Comparison of ENCODE assay signal across 7 mouse cellular contexts in genomic region chr1:143776446-143777411, GRCm38 (mm10). TPM values are rescaled to one million over a fixed set of nuclear protein-coding genes. Genes with fewer than 3 reads are reported as not detected.
DNase-seq lines count a peak whose midpoint lies in the region; ATAC-seq lines count a peak whose summit lies in the region.

Gene Trove2 (minus strand): TSS chr1:143777068.
Gene Uchl5 (plus strand): TSS chr1:143777272.

- H3K4me2 ChIP-seq in intestine, embryonic 16.5 days (ENCODE audit: low read depth, low read length), result peak within 1 kb of the TSS; percentile 92
- peak within 1 kb of the TSS; percentile 87 for H3K4me2 ChIP-seq in midbrain, embryonic 11.5 days

- WGBS in intestine, embryonic 16.5 days, result under 1% methylated on average over 76 of the region's 84 CpGs
- WGBS in midbrain, embryonic 11.5 days, result under 1% methylated on average over 79 of the region's 84 CpGs

- intact Hi-C loops in gastrocnemius, postnatal 36 days (cut with DNase I), result loop anchor here (10.0 kb wide), 1 partner anchor 72 kb away; the partner anchor contains the start of gene Cdc73
- intact Hi-C loops in left cerebral cortex, postnatal 36 days (cut with DNase I), result no loop called here

- peaks cover 8% of the 10 kb centered on the region for H3K4me1 ChIP-seq in intestine, embryonic 16.5 days (ENCODE audit: control insufficient read depth, insufficient read depth, low read length)
- H3K4me1 ChIP-seq in midbrain, embryonic 11.5 days (ENCODE audit: control insufficient read depth, insufficient read depth, low read length), result peaks cover 13% of the 10 kb centered on the region

- no peaks in the 10 kb centered on the region for H3K9me3 ChIP-seq in intestine, embryonic 16.5 days (ENCODE audit: control insufficient read depth, low read length)
- H3K9me3 ChIP-seq in midbrain, embryonic 11.5 days (ENCODE audit: control insufficient read depth, low read length), result no peaks in the 10 kb centered on the region

- ATAC-seq in intestine, embryonic 16.5 days, result peak; percentile 98
- peak; percentile 98 for ATAC-seq in midbrain, embryonic 11.5 days (ENCODE audit: low FRiP score)

- peak; percentile 99 for DNase-seq in adrenal gland, adult 2 months
- peak; percentile 94 for DNase-seq in embryo, embryonic 11.5 days (ENCODE audit: low read depth, low spot score)
- DNase-seq in gastrocnemius, postnatal 36 days, result peak; percentile 95 to 97
- peak; percentile 98 to 99 for DNase-seq in left cerebral cortex, postnatal 36 days (ENCODE audit: low spot score in 2 of 2)
- peak; percentile 100 for DNase-seq in midbrain, embryonic 11.5 days (ENCODE audit: low spot score, missing footprints)
- peak; percentile 97 for DNase-seq in skeletal muscle tissue, adult 2 months (ENCODE audit: low read depth, low spot score)

- no peaks in the 10 kb centered on the region for H3K27me3 ChIP-seq in intestine, embryonic 16.5 days (replicated peaks; ENCODE audit: control insufficient read depth, insufficient read depth, low read length)
- H3K27me3 ChIP-seq in midbrain, embryonic 11.5 days (ENCODE audit: control insufficient read depth, insufficient read depth, low read length), result no peaks in the 10 kb centered on the region

- H3K36me3 ChIP-seq in intestine, embryonic 16.5 days (ENCODE audit: control insufficient read depth, insufficient read depth, low read length), result no peaks in the 10 kb centered on the region
- H3K36me3 ChIP-seq in midbrain, embryonic 11.5 days (ENCODE audit: control insufficient read depth, insufficient read depth, low read length), result no peaks in the 10 kb centered on the region

- H3K27ac ChIP-seq in intestine, embryonic 16.5 days (ENCODE audit: low read length), result peak within 1 kb of the TSS; percentile 66
- peak within 1 kb of the TSS; percentile 44; the same call in 1 of the 2 replicates for H3K27ac ChIP-seq in midbrain, embryonic 11.5 days (ENCODE audit: low read depth, low read length)

- H3K4me3 ChIP-seq in intestine, embryonic 16.5 days (ENCODE audit: low read length), result peak within 1 kb of the TSS; percentile 85
- peak within 1 kb of the TSS; percentile 78 for H3K4me3 ChIP-seq in midbrain, embryonic 11.5 days (ENCODE audit: low read depth, low read length)

- H3K9ac ChIP-seq in intestine, embryonic 16.5 days (ENCODE audit: low read depth, low read length), result peak within 1 kb of the TSS; percentile 91
- peak within 1 kb of the TSS; percentile 91 for H3K9ac ChIP-seq in midbrain, embryonic 11.5 days (ENCODE audit: low read length)

RNA-seq across cellular contexts. Expression of gene Trove2, which starts in this region (rescaled TPM):
- 10 to 100 TPM; 11.3 to 18.1 TPM for total RNA-seq in adrenal gland, adult 2 months (2021)
- 0.48 and 0.51 TPM in 2 replicates for polyA plus RNA-seq in adrenal gland, adult 2 months (2012; rRNA removed)
- total RNA-seq in gastrocnemius, postnatal 36 days (2021), result 1 to 10 TPM; 2.2 to 2.8 TPM
- 7.8 and 8.3 TPM in 2 replicates for polyA plus RNA-seq in intestine, embryonic 16.5 days (2015; fragmentation: Nextera tagmentation; extraction: Ambion mirVana)
- 10 to 100 TPM; 25.5 to 29.7 TPM for total RNA-seq in left cerebral cortex, postnatal 36 days (2021)
- polyA plus RNA-seq in midbrain, embryonic 11.5 days (2014; fragmentation: Nextera tagmentation; extraction: Ambion mirVana), result 42.2 and 47.0 TPM in 2 replicates

RNA-seq across cellular contexts. Expression of gene Uchl5, which starts in this region (rescaled TPM):
- 10 to 100 TPM; 20.5 to 23.7 TPM for total RNA-seq in adrenal gland, adult 2 months (2021)
- 1.2 and 1.9 TPM in 2 replicates for polyA plus RNA-seq in adrenal gland, adult 2 months (2012; rRNA removed)
- 10 to 100 TPM; 24.8 to 25.1 TPM for total RNA-seq in gastrocnemius, postnatal 36 days (2021)
- 99.8 and 101 TPM in 2 replicates for polyA plus RNA-seq in intestine, embryonic 16.5 days (2015; fragmentation: Nextera tagmentation; extraction: Ambion mirVana)
- total RNA-seq in left cerebral cortex, postnatal 36 days (2021), result 10 to 100 TPM; 38.7 to 40.0 TPM
- polyA plus RNA-seq in midbrain, embryonic 11.5 days (2014; fragmentation: Nextera tagmentation; extraction: Ambion mirVana), result 84.5 and 88.5 TPM in 2 replicates

Comparison
In these comparisons a context has a peak if more than half of its experiments do, and no peak if none do; other contexts are left out.
1. Peak in every context shown above with its lines: DNase-seq, ATAC-seq, H3K4me3 ChIP-seq and H3K27ac ChIP-seq.
2. RNA of gene Uchl5 (polyA plus RNA-seq): 99.8 to 101 TPM in intestine, embryonic 16.5 days and 84.5 to 88.5 TPM in midbrain, embryonic 11.5 days; 1.2 to 1.9 TPM in adrenal gland, adult 2 months; every median in the first group is over 10 times any median in the second.